Mouse (Mus musculus): ENCODE results near the gene Cep152.
A peak's percentile ranks its signal among the peaks of the same experiment; 100 is the strongest.

The Cep152 gene

DNA sequence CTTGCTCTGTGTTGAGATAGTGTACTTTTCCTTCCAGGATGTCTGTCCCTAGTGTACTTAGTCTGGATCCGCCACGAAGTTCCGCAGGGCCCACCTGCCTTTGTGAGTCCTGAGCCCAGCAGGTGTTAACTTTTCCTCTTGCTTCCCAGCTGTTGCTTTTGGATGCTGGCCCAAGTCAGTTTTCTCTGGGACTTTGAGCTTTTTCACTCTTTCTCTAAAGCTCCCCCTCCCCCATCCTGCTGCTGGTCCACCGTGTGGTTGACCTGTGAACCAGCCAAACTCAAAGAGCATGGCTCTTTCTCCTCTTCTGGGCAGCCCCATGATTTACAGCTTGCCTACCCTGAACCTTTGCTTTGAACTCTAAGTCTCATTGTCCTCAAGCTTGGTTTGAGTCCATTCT, 1.6 kb upstream of the Cep152 start:
- no peak for DNase-seq (ENCODE audit: extremely low spot score, low spot score)

DNA sequence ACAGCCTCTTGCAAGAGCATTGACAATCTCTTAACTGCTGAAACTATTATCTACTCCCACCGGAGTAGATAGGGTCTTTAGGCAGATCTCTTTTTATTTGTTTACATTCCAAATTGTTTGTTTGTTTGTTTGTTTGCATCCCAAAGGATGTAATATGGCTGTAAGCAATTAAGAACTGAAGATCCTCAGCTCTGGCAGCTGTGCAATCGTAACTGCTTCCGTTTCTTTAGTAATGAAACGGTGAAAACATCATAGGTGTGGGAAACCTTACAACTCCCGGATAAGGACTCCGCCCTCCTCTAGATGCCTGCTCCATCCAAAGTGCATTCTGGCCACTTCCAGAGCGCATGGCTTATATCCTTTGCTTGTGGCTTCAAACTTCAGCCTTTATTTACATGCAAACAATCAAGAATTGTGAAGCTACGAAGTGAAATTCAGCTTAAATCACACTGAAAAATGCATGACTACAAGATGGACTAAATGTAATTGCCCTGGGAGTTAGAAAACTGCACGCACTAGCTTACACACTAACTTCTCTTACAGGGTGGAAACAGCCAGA, 707 bp downstream of the Cep152 start:
- no peak for DNase-seq (ENCODE audit: extremely low spot score, low spot score)

- DNase-seq (ENCODE audit: extremely low spot score, low spot score) = no peak
Observed at GRCm38 (mm10) chr2:125623211-125623610, 1.7 kb downstream of the Cep152 start.

GRCm38 (mm10) chr2:125620213-125620907, 4.6 kb downstream of the Cep152 start:
- peak; percentile 61 for DNase-seq (ENCODE audit: extremely low spot score, low spot score)

DNA sequence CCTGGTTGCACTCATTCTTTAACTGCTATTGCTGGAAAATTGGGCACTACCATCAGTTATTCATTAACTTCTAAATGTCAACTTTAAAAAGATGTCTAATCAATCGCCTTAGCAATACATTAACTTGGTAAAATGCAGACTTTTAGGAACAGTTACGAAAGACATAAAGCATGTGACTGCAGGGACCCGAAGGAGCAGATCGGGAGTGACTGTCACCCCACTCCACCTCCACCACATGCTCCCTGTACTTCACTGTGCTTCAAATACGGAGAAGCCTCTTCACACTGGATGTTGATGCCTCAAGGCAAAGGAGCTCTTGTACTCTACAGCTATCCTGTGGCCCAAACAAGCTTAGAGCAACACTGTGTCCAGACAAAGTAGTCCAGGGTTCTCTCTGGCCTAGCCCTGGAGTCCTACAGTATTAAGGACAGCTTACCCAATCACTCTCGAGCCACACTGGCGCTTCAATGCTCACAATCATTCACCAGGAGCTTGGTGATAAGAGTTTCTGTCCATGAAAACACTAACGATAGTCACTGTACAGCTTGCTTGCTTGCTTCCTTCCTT, 9.0 kb downstream of the Cep152 start:
- DNase-seq (ENCODE audit: extremely low spot score, low spot score) = no peak

DNA sequence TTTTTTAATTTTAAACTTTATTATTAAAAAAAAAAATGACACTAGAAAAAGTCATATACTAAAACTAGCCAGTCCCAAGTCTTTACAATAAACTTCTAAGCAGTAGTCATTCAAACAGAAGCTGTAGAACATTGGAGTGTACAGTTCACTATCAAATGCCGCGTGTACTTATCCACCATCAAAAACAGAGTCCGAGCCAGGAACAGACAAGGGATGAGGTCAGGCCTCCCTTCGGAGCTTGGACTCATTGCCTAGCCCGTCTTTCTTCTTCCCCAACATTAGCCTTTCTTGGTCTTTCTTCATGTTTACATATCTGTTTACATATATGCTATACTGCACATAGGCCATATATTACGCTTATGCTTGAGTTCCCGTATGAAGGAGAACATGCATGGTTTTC, 9.5 kb downstream of the Cep152 start:
- DNase-seq (ENCODE audit: extremely low spot score, low spot score) = no peak

GRCm38 (mm10) chr2:125606220-125606845, 18.6 kb downstream of the Cep152 start:
- no peak for DNase-seq (ENCODE audit: extremely low spot score, low spot score)

GRCm38 (mm10) chr2:125604646-125605045, 20.3 kb downstream of the Cep152 start:
- DNase-seq (ENCODE audit: extremely low spot score, low spot score) = peak; percentile 24

- DNase-seq (ENCODE audit: extremely low spot score, low spot score) = no peak
Observed at GRCm38 (mm10) chr2:125602970-125603369, 21.9 kb downstream of the Cep152 start.

- DNase-seq (ENCODE audit: extremely low spot score, low spot score) = no peak
Observed at GRCm38 (mm10) chr2:125598958-125599357, 26.0 kb downstream of the Cep152 start.

- DNase-seq (ENCODE audit: extremely low spot score, low spot score) = no peak
Observed at GRCm38 (mm10) chr2:125598251-125598650, 26.7 kb downstream of the Cep152 start.

- DNase-seq (ENCODE audit: extremely low spot score, low spot score) = no peak
Observed at GRCm38 (mm10) chr2:125594786-125595185, 30.1 kb downstream of the Cep152 start.

GRCm38 (mm10) chr2:125594072-125594471, 30.8 kb downstream of the Cep152 start:
- no peak for DNase-seq (ENCODE audit: extremely low spot score, low spot score)

DNA sequence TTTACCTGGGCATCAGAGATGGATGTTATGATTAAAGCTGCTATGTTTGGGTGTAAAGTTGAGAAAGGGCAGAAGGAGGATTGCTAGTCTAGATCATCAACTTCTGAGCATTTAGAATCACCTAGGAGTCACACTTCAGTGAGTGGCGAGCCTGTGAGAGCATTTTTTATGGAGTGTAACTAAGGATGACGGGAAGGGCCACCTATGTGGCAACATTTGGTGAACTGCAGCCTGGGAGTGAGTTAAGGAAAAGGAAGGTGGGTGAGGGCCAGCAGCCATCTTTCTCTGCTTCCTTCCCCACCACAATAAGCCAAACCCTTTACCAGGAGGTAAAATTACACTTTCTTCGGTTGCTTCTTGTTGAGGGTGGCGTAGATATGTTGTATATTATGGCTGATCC, 33.0 kb downstream of the Cep152 start:
- DNase-seq (ENCODE audit: extremely low spot score, low spot score) = no peak

DNA sequence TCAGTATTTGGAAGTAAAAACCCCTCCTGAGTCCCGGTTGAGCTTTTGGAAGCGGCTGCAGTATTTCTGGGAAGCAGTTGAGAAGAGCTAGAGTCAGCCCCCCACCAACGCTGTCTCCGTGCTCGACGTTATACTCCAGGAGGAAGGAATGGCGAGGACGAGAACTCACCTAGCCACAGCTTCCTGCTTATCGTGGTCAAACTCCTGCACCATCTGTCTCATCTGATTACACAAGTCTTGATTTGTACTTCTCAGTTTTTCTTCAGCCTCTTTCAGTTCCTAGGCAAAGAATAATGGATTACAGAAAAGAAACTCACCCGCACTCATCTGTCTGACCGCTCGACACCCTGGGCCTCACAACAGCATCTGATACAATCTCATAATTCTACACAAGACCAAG, 35.6 kb downstream of the Cep152 start:
- DNase-seq (ENCODE audit: extremely low spot score, low spot score) = no peak

GRCm38 (mm10) chr2:125581081-125581480, 43.8 kb downstream of the Cep152 start:
- DNase-seq (ENCODE audit: extremely low spot score, low spot score) = no peak

DNA sequence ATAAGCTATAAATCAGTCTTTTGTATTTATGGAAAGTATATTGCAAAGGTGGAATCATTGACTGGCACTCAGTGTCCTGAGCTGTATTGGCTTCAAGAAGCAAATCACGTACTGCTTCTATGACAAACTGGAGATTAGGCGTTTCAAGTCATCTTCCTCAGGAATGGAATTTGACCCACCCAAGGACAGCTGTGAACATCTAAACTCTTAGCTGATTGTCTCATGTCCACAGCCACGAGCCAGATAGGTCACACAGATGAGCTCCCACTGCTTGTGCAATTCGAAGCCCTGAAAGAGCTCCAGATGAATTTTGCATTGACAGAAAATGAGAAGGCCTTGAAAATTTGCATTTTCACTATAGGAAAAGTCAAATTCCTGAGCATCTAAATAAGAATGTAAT, 47.2 kb downstream of the Cep152 start:
- no peak for DNase-seq (ENCODE audit: extremely low spot score, low spot score)

DNA sequence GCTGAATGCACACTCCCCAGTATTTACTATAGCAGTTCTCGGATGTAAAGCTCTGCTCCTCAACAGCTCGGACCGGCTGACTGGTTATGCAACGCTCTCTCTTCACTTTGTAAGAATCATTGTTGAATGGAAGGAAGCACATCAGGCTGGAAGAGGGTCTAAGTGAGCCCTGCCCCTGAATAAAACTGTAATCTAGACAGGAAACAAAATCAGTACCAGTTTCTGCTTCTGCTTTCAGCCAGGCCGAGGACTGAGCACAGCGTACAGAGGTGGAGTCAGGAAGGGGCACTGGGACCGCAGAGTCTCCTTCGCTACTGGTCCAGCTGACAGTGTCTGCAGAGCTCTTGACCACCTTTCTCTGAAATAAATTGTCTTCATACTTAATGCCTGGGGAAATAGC, 48.4 kb downstream of the Cep152 start:
- no peak for DNase-seq (ENCODE audit: extremely low spot score, low spot score)

DNA sequence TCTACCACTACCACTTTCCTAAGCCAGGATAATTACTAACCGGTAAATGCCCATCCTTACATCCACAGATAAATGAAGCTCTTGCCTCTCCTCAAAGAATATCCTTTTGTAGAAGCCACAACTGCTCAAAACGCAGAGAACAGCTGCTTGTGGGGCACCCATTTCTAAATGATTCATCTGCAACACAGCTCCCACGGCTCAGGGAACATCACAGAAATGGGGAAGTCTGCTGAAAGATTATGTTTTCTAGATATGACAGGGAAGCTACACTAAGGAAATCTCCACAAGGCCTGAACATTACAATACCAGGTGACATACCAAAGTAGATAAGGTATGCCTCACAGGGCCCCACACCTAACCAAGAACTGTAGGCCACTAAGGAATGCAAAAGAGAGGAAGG, 49.1 kb downstream of the Cep152 start:
- DNase-seq (ENCODE audit: extremely low spot score, low spot score) = no peak

DNA sequence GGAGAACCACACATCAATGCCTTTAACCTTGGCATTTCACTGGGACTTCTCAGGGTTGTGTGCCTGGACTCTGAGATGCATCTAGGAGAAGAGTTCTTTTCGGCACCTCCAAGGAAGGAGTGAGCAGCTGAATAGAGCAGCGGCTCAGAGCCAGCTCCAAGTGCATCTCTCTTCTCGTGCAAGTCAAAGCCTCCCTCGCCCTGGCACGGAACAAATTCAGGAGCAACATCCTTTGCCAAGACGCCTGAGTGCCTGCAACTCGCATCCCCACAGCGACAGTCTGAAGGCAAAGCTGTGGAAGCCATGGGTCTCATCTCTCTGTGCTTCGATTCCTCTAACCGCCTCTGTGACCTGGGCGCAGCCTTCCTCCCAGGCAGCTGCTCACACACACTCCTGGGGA, 61.0 kb downstream of the Cep152 start:
- DNase-seq (ENCODE audit: extremely low spot score, low spot score) = no peak

DNA sequence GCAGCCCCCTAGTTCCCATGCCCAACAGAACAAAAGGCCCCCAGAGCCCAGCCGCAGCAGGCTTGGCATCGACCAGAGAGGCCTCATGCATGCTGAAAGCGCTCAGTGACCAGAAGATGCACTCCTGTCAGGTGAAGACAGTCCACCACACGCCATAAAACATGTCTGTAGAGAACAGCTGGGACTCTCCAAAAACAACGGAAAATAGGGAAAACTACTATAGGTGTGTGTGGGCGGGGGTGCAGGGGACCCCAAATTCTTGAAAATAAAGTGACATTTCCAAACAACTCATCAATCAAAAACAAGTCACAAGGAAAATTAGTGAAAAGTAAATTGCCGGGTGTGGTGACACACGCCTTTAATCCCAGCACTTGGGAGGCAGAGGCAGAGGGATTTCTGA, 62.5 kb downstream of the Cep152 start:
- no peak for DNase-seq (ENCODE audit: extremely low spot score, low spot score)

- no peak for DNase-seq (ENCODE audit: extremely low spot score, low spot score)
Observed at GRCm38 (mm10) chr2:125560037-125560436, 64.9 kb downstream of the Cep152 start.

Data from neural tube, embryonic 10.5 days (tissue).